Mouse (Mus musculus) heart, embryonic 16.5 days (tissue): ENCODE data around the gene Dnah9. TPM values are rescaled to one million over a fixed set of nuclear protein-coding genes. Genes with fewer than 3 reads are reported as not detected.

Source experiments
- ATAC-seq: fragments of 200-750 bp; cut with Nextera tagmentation; replicated peaks from 2 replicates; pipeline ENCODE4 v1.8.0; 2017; ENCODE audit warnings: moderate number of reproducible peaks; ENCODE audit not compliant: insufficient read depth, low FRiP score; ENCODE audit errors: extremely low read depth
- H3K27ac ChIP-seq: fragments of 300-500 bp; sonication (generic); 2 replicates; pipeline ENCODE4 v1.5.1; 2014; ENCODE audit warnings: mild to moderate bottlenecking, low read length, control low read depth, moderate library complexity
- H3K27me3 ChIP-seq: fragments of 300-500 bp; sonication (generic); 2 replicates; pipeline ENCODE4 v1.6.1; 2014; ENCODE audit warnings: low read length, mixed read lengths; ENCODE audit not compliant: control insufficient read depth, insufficient read depth
- H3K36me3 ChIP-seq: fragments of 300-500 bp; sonication (generic); 2 replicates; pipeline ENCODE4 v1.6.1; 2014; ENCODE audit not compliant: control insufficient read depth, insufficient read depth
- H3K4me1 ChIP-seq: fragments of 300-500 bp; sonication (generic); 2 replicates; pipeline ENCODE4 v1.6.1; 2014; ENCODE audit warnings: low read length, mixed read lengths; ENCODE audit not compliant: control insufficient read depth, insufficient read depth
- H3K4me2 ChIP-seq: fragments of 300-500 bp; sonication (generic); 2 replicates; pipeline ENCODE4 v1.6.1; 2014; ENCODE audit warnings: low read depth, mild to moderate bottlenecking, control low read depth, low read length
- H3K4me3 ChIP-seq: fragments of 300-500 bp; sonication (generic); 2 replicates; pipeline ENCODE4 v1.5.1; 2014; ENCODE audit warnings: mild to moderate bottlenecking, control low read depth, low read length
- H3K9ac ChIP-seq: fragments of 300-500 bp; sonication (generic); 2 replicates; pipeline ENCODE4 v1.6.1; 2014; ENCODE audit warnings: low read length, control low read depth
- H3K9me3 ChIP-seq: fragments of 300-500 bp; sonication (generic); replicated peaks from 2 replicates; pipeline ENCODE4 v1.6.1; 2016; ENCODE audit warnings: low read length; ENCODE audit not compliant: control insufficient read depth
- WGBS: fragments of 180-500 bp; shearing (Covaris S2); extraction: QIAGEN DNeasy Blood & Tissue Kit; methylation state at CpG from one replicate; pipeline ENCODE4 v1.1.7; 2014; 5-methylcytosine and 5-hydroxymethylcytosine counted together
- polyA plus RNA-seq: library from polyadenylated mRNA; unstranded; fragments of >200 nt; fragmentation: Nextera tagmentation; extraction: Ambion mirVana; gene quantifications from 2 replicates; pipeline ENCODE4 v1.2.1, GENCODE M21; 2015

The Dnah9 gene
- polyA plus RNA-seq = 0.19 and 0.38 TPM in 2 replicates

DNA sequence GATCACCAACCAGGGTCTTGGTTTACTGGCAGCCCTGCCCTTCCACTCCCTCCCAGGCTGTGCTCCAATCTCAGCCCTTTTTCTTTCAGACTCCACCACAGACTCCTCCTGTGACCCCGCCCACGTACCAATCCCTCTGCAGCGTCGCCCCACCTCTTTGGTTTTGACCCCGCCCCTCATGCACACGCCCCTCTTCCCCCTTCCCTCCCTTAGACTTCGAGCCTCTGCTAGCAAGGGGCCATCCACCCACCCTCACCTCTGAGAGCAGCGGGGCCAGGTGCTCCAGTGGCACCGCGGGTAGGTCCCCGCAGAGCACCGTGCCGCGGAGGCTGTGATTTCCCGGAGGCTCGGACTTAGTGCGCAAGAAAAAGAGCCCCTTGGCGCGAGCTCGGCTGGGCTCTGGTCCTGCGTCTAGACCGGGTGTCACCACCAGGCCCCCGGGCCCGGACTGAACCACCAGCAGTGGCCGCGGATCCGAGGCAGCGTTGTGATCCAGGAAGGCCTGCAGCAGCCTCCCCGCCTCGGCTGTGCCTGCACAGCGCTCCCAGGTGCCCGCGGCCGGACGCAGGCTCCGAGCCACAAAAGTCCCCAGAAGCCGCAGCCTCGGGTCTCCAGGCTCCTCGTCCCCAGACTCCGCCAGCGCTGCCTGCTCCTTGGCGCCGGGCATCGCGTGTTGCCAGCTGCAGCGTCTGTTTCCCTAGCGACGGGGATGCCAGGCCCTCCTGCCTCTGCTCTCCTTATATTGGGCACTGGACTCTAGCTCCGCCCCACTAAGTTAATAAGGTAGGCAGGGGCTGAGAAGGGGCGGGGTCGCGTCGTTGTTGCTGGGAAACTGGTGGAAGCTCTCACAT is at the start of gene Dnah9:
Gene Dnah9, minus strand, starts transcription at position 751 of the 851 bp plus-strand sequence.
- H3K4me1 ChIP-seq = peaks cover 9% of the 10 kb centered on the region; the same call in 1 of the 2 replicates
- H3K36me3 ChIP-seq = no peaks in the 10 kb centered on the region
- peak within 1 kb of the TSS; percentile 97 for H3K4me2 ChIP-seq
- under 1% methylated on average over 53 of the region's 53 CpGs for WGBS
- H3K9ac ChIP-seq = peak within 1 kb of the TSS; percentile 61
- H3K27me3 ChIP-seq = peaks cover 24% of the 10 kb centered on the region
- H3K9me3 ChIP-seq = peaks cover under 1% of the 10 kb centered on the region; the same call in 1 of the 2 replicates
- H3K4me3 ChIP-seq = peak within 1 kb of the TSS; percentile 61
- ATAC-seq = peak; percentile 84
- no peak within 1 kb of the TSS for H3K27ac ChIP-seq

DNA sequence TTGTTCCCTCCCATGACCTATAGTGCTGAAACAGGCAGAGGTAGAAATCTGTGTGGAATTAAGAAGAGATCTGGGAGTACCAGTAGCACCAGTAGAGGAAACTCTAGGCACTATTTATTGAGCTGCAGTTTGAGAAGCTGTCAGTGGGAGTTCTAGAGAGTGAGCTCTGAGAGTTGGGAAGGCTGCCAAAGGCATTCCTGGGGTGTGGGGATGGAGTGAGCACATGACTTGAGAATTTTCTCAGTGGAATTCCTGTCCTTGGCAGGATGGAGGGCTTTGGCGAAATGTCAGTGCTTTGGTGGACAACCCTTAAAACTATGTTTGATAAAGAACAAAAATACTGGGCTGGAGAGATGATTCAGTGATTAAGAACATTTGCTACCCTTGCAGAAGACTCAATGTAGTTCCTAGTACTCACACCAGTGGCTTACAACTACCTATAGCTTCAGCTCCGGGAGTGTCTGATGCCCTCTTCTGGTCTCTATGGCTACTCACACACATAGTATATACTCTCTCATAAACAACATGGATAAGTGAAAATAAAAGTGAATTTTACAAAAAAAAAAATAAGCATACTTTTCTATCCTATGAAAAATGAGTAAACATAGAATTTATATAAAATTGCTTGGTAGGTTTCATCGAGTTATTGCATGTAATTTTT is 20.4 kb upstream of the Dnah9 start:
- no peak overlapping the region for H3K4me3 ChIP-seq
- no peak overlapping the region for H3K4me2 ChIP-seq
- H3K27me3 ChIP-seq = no peaks in the 10 kb centered on the region
- ATAC-seq = peak; percentile 88
- no peaks in the 10 kb centered on the region for H3K9me3 ChIP-seq
- H3K9ac ChIP-seq = no peak overlapping the region
- WGBS = 60% methylated on average over 3 of the region's 3 CpGs
- peaks cover 8% of the 10 kb centered on the region for H3K4me1 ChIP-seq
- peak overlapping the region; percentile 65 for H3K27ac ChIP-seq
- H3K36me3 ChIP-seq = no peaks in the 10 kb centered on the region

DNA sequence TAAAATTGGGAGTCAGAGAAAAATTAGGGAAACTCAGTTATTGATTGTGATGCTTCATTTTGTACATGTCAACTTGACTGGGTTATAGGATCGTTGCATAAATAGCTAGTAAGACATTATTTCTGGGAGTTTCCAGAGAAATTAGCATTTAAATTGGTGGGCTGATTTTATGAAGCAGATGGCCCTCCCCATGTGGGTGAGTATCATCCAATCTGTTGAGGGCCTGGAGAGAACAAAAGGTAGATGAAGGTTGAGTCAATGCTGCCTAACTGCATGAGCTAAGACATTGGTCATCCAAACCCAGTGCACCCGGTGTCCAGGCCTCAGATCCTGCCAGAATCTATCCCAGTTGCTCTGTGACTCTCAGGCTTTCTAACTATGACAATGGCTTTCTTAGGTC is 19.8 kb upstream of the Dnah9 start:
- Histone ChIP-seq H3K36me3 (no peaks in the 10 kb centered on the region), H3K27me3 (no peaks in the 10 kb centered on the region), H3K4me1 (peaks cover 8% of the 10 kb centered on the region), H3K9me3 (no peaks in the 10 kb centered on the region), H3K27ac (peak overlapping the region; percentile 65), H3K4me2 (no peak overlapping the region), H3K9ac (no peak overlapping the region), H3K4me3 (no peak overlapping the region)
- no peak for ATAC-seq
- WGBS = 77% methylated on average over 2 of the region's 2 CpGs

DNA sequence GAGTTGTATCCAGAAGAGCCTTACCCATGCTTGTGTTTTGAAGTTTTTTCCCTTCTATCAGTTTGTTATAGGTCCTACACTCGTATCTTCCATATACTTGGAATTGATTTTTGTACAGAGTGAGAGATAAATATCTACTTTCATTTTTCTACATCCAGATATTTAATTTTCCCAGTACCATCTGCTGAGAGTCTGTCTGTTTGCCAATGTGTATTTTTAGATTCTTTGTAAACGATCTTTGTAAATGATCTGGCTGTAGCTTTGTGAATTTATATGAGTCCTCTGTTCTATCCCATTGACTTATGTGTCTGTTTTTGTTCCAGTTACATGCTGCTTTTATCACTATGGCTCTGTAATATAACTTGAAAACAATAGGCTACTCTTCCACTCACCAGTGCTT is 9.4 kb upstream of the Dnah9 start:
- Histone ChIP-seq H3K4me3 (no peak overlapping the region), H3K27me3 (no peaks in the 10 kb centered on the region), H3K9ac (no peak overlapping the region), H3K27ac (no peak overlapping the region), H3K4me1 (no peaks in the 10 kb centered on the region), H3K9me3 (peaks cover 6% of the 10 kb centered on the region; the same call in 1 of the 2 replicates), H3K4me2 (no peak overlapping the region), H3K36me3 (no peaks in the 10 kb centered on the region)
- 59% methylated on average over 2 of the region's 2 CpGs for WGBS
- no peak for ATAC-seq

- no peak for ATAC-seq
- H3K36me3 ChIP-seq = no peaks in the 10 kb centered on the region
- no peak overlapping the region for H3K4me2 ChIP-seq
- 81% methylated on average over 2 of the region's 2 CpGs for WGBS
- no peaks in the 10 kb centered on the region for H3K9me3 ChIP-seq
- H3K9ac ChIP-seq = no peak overlapping the region
- H3K27ac ChIP-seq = no peak overlapping the region
- H3K27me3 ChIP-seq = peaks cover 17% of the 10 kb centered on the region
- no peak overlapping the region for H3K4me3 ChIP-seq
- peaks cover 9% of the 10 kb centered on the region; the same call in 1 of the 2 replicates for H3K4me1 ChIP-seq
Measured at GRCm38 (mm10) chr11:66164022-66164421, 4.3 kb downstream of the Dnah9 start.

DNA sequence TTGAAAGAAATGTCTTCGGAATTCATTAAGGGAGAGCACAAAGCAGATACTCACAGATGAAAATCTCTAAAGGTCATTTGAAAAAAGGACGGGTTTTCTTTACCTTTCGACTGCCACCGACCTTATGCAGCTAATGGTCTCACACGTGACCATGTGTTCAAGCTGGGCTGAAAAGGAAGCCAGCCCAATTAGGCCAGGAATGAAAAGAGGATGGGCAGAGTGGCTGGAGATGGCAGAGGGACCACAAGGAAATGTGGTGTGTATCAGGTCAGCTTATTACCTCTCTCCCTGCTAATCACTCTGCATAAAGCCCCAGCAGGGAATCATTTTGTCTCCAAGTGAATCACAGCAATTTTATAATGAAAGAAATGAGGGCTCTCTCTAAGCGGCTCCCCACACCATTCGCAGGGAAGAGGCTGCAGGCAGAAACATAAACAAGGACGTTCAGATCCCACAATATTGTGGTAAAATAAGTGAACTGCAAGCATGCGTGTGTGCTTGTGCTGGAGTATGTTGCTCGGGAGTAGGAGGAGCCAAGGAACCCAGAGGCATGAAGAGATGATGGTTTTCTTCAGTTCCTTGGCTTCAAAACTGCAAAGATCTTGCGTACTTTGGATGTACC is 27.6 kb downstream of the Dnah9 start:
- Histone ChIP-seq H3K27me3 (no peaks in the 10 kb centered on the region), H3K36me3 (no peaks in the 10 kb centered on the region), H3K9me3 (no peaks in the 10 kb centered on the region), H3K9ac (no peak overlapping the region), H3K4me2 (no peak overlapping the region), H3K4me1 (no peaks in the 10 kb centered on the region), H3K4me3 (no peak overlapping the region), H3K27ac (no peak overlapping the region)
- no peak for ATAC-seq
- WGBS = 68% methylated on average over 11 of the region's 11 CpGs

- 68% methylated on average over 6 of the region's 6 CpGs for WGBS
- Histone ChIP-seq H3K9ac (no peak overlapping the region), H3K4me2 (no peak overlapping the region), H3K4me3 (no peak overlapping the region), H3K9me3 (no peaks in the 10 kb centered on the region), H3K27ac (no peak overlapping the region), H3K27me3 (no peaks in the 10 kb centered on the region), H3K36me3 (no peaks in the 10 kb centered on the region), H3K4me1 (no peaks in the 10 kb centered on the region)
- no peak for ATAC-seq
Measured at GRCm38 (mm10) chr11:66134826-66135225, 33.5 kb downstream of the Dnah9 start.

DNA sequence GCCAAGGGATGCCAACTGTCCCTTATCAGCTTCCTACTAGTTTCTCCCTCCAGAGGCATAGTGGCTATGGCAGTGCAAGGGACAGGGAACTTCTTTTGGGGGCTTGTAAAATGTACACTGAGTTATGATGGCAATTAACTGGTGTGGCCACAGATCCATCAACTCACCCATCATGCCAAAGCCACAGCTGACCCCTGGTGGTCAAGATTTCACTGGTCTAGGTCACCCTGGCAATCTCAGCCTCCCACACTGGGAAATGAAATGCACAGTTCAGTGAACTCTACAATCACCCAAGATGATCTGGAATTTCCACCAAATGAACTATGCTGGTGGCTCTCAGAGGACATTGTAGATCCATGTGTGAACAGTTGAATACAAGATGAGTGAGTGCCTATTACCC is 42.2 kb downstream of the Dnah9 start:
- no peak for ATAC-seq
- Histone ChIP-seq H3K4me3 (no peak overlapping the region), H3K27ac (no peak overlapping the region)

GRCm38 (mm10) chr11:66124496-66124895 is 43.9 kb downstream of the Dnah9 start:
- no peak overlapping the region for H3K4me3 ChIP-seq
- H3K9ac ChIP-seq = no peak overlapping the region
- no peak overlapping the region for H3K27ac ChIP-seq
- no peaks in the 10 kb centered on the region for H3K36me3 ChIP-seq
- 53% methylated on average over 6 of the region's 6 CpGs for WGBS
- H3K9me3 ChIP-seq = no peaks in the 10 kb centered on the region
- no peak overlapping the region for H3K4me2 ChIP-seq
- no peaks in the 10 kb centered on the region for H3K4me1 ChIP-seq
- ATAC-seq = no peak
- no peaks in the 10 kb centered on the region for H3K27me3 ChIP-seq

More for the DNA sequence above, 42.2 kb downstream of the Dnah9 start:
- no peaks in the 10 kb centered on the region for H3K4me1 ChIP-seq
- H3K4me2 ChIP-seq = no peak overlapping the region
- no peaks in the 10 kb centered on the region for H3K27me3 ChIP-seq
- no peaks in the 10 kb centered on the region for H3K9me3 ChIP-seq
- H3K9ac ChIP-seq = no peak overlapping the region
- no peaks in the 10 kb centered on the region for H3K36me3 ChIP-seq
